Mouse (Mus musculus) megakaryocyte, embryonic 14.5 days (primary cell): ENCODE data around the gene Krt32.

ENCODE experiments used
- FLI1 ChIP-seq: IDR thresholded peaks from 2 replicates; pipeline ENCODE4 v1.6.1; 2012; ENCODE audit warnings: low read length, inconsistent platforms, mixed read lengths
- GATA1 ChIP-seq: IDR thresholded peaks from 3 replicates; pipeline ENCODE4 v1.6.1; 2012; ENCODE audit warnings: mixed read lengths, low read length, inconsistent platforms, borderline replicate concordance

GRCm38 (mm10) chr11:100100391-100100790 is 12.4 kb upstream of the Krt32 start:
- TF ChIP-seq GATA1 (no peak), FLI1 (no peak)
